Mouse (Mus musculus) c-Kit-positive CD71-positive TER-119-positive erythroid progenitor cells, embryonic 14.5 days (primary cell): Measurements from ENCODE around the gene Steap2.
"Not testable (repeated sequence)": the region's sequence is repeated elsewhere in the genome, so short reads cannot be mapped to it uniquely, and the experiment has no call there.

Source experiments
- DNase-seq: peaks from one replicate; pipeline ENCODE4 v3.0.0-alpha.2; 2013; ENCODE audit warnings: low spot score

The Steap2 gene

GRCm38 (mm10) chr5:5693956-5694653 is at the start of gene Steap2:
Gene Steap2 (minus strand): TSS chr5:5694578.
- DNase-seq, result no peak

- DNase-seq, result no peak
Observed at GRCm38 (mm10) chr5:5734445-5734844, 40.1 kb upstream of the Steap2 start.

GRCm38 (mm10) chr5:5732858-5733257 is 38.5 kb upstream of the Steap2 start:
- DNase-seq, result no peak

- no peak for DNase-seq
Observed at GRCm38 (mm10) chr5:5732208-5732607, 37.8 kb upstream of the Steap2 start.

GRCm38 (mm10) chr5:5729904-5730303 is 35.5 kb upstream of the Steap2 start:
- DNase-seq, result no peak

- no peak for DNase-seq
Observed at GRCm38 (mm10) chr5:5722217-5722616, 27.8 kb upstream of the Steap2 start.

GRCm38 (mm10) chr5:5711032-5711431 is 16.7 kb upstream of the Steap2 start:
- DNase-seq, result no peak

- DNase-seq, result no peak
Observed at GRCm38 (mm10) chr5:5707341-5708278, 13.2 kb upstream of the Steap2 start.

- no peak for DNase-seq
Observed at GRCm38 (mm10) chr5:5705019-5705418, 10.6 kb upstream of the Steap2 start.

- DNase-seq, result no peak
Observed at GRCm38 (mm10) chr5:5700386-5700785, 6.0 kb upstream of the Steap2 start.

- DNase-seq, result no peak
Observed at GRCm38 (mm10) chr5:5698830-5699229, 4.5 kb upstream of the Steap2 start.

GRCm38 (mm10) chr5:5695401-5695942 is 1.1 kb upstream of the Steap2 start:
- DNase-seq, result no peak

GRCm38 (mm10) chr5:5693541-5693955 is 830 bp downstream of the Steap2 start:
- DNase-seq, result no peak

- no peak for DNase-seq
Observed at GRCm38 (mm10) chr5:5692167-5692738, 2.1 kb downstream of the Steap2 start.

- no peak for DNase-seq
Observed at GRCm38 (mm10) chr5:5688945-5689540, 5.3 kb downstream of the Steap2 start.

GRCm38 (mm10) chr5:5688228-5688627 is 6.2 kb downstream of the Steap2 start:
- no peak for DNase-seq

- no peak for DNase-seq
Observed at GRCm38 (mm10) chr5:5686973-5687372, 7.4 kb downstream of the Steap2 start.

GRCm38 (mm10) chr5:5684946-5685345 is 9.4 kb downstream of the Steap2 start:
- DNase-seq, result not testable (repeated sequence)

GRCm38 (mm10) chr5:5683292-5683691 is 11.1 kb downstream of the Steap2 start:
- no peak for DNase-seq

- DNase-seq, result no peak
Observed at GRCm38 (mm10) chr5:5679459-5679858, 14.9 kb downstream of the Steap2 start.

- no peak for DNase-seq
Observed at GRCm38 (mm10) chr5:5676082-5676481, 18.3 kb downstream of the Steap2 start.

- DNase-seq, result no peak
Observed at GRCm38 (mm10) chr5:5668920-5669319, 25.5 kb downstream of the Steap2 start.
